Mouse (Mus musculus) macrophage (primary cell): ENCODE data around the gene Zfpm1. TPM values are rescaled to one million over a fixed set of nuclear protein-coding genes. Genes with fewer than 3 reads are reported as not detected.
A peak's percentile ranks its signal among the peaks of the same experiment; 100 is the strongest.

Experiments used
- H3K27ac ChIP-seq: fragments of 350-480 bp; formaldehyde crosslinking; 2 replicates; pipeline ENCODE4 v1.9.0; 2021
- H3K36me3 ChIP-seq: fragments of 350-480 bp; formaldehyde crosslinking; 2 replicates; pipeline ENCODE4 v1.9.0; 2021; ENCODE audit errors: inconsistent target
- H3K4me3 ChIP-seq: fragments of 350-480 bp; formaldehyde crosslinking; 2 replicates; pipeline ENCODE4 v1.9.0; 2021; ENCODE audit errors: inconsistent target
- H3K79me2 ChIP-seq: fragments of 350-480 bp; formaldehyde crosslinking; 2 replicates; pipeline ENCODE4 v1.9.0; 2021; ENCODE audit errors: inconsistent target
- WGBS: methylation state at CpG from one replicate; pipeline ENCODE4 v1.1.7; 2026; ENCODE audit warnings: inconsistent platforms; ENCODE audit not compliant: missing documents; 5-methylcytosine and 5-hydroxymethylcytosine counted together
- polyA plus RNA-seq: library from polyadenylated mRNA; stranded (reverse); fragments of 250-400 nt; gene quantifications from 3 replicates; pipeline ENCODE4 v1.2.4, GENCODE M21; 2018; ENCODE audit warnings: inconsistent platforms

Gene Zfpm1
- polyA plus RNA-seq, 1 experiment from 2014 or later, result 2.3 TPM

DNA sequence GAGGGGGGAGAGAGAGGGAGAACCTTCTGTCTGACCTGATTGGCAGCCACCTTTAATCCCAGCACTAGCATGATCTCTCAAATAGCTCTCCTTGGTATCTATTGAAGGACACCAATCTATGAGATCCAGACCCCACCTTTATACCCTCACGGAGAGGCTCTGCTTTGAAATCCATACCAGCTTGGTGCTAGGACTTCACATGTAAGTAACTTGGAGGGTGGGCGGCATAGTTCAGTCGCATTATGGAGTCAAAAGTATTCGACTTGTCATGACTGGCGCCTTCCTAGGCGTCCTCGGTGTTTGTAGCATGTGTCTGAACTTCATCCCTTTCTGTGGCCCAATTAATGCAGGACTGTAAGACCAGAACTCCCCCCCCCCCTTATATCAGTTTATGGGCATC, 93.4 kb downstream of the Zfpm1 start:
- no peak overlapping the region for H3K4me3 ChIP-seq
- 95% methylated on average over 7 of the region's 7 CpGs for WGBS
- H3K36me3 ChIP-seq, result peaks cover 10% of the 10 kb centered on the region
- peaks cover 34% of the 10 kb centered on the region for H3K79me2 ChIP-seq
- H3K27ac ChIP-seq, result no peak overlapping the region

DNA sequence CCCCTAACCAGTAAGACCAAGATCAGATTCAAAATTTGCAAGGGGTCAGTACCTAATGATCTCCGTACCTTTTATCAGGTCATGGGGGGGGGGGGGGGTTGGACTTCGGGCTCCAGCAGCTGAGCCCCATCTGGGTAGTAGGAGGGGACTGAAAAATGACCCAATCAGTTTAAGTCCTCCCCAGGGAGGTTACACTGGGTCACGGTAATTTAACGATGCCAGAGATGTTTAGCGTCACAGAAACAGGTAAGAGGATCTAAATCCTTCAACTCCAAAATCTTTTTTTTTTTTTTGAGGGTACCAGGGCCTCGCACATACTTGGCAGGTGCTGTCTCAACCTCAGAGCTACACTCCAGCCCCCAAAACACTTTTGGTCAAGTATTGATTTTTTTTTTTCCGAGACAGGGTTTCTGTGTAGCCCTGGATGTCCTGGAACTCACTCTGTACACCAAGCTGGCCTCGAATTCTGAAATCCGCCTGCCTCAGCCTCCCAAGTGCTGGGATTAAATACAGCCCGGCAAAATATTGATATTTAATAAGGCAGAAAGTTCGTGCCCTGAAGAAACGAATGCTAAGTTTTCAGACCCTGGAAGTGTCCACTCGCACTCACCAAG, 93.9 kb downstream of the Zfpm1 start:
- peak overlapping the region; percentile 56 for H3K4me3 ChIP-seq
- 29% methylated on average over 13 of the region's 13 CpGs for WGBS
- peak overlapping the region; percentile 67 for H3K27ac ChIP-seq
- peaks cover 39% of the 10 kb centered on the region for H3K79me2 ChIP-seq
- H3K36me3 ChIP-seq, result peaks cover 12% of the 10 kb centered on the region

DNA sequence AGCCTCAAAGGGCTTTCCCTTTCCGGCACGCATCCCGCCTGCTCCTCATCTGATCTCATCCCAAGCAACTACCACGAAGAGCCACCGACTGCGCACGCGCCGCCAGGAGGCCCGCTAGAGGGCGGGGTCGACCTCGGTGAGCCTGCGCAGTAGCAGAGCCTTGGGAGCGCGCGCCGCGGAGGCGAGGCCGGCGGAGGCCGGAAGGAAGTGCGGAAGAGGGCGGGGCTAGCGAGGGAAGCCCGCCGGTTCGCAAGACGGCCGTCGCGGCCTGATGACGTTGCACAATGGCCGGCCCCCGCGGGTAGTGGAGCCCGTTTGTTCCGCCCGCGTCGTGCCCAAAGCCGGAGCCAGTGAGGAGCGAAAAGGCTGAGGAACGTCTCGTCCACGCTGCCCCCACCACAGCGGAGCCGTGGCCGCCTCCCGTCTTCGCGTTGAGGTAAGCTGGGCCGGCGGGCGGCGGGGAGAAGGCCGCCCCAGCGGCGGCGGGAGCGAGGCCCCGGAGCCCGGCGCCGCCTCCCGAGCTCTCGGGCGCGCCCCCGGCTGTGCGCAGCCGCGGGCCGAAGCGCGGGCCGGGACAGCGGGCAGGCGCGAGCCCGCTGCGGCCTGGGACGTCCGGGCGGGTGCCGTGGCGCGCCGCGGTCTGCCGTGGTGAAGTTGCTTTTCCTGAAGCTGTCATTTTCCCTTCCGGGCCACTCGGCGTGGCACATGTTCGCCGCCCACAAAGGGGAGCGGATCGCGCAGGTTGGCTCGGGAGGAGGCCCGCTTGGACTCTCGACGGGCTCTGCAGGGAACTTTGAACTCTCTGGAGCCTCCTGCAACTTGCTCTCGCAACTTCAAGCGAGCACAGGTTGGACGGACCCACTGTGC, 94.7 kb downstream of the Zfpm1 start, which contains the start of gene Zc3h18:
Zc3h18 (plus strand) TSS at position 245 of the 867 bp plus-strand sequence.
- Histone ChIP-seq H3K79me2 (peaks cover 47% of the 10 kb centered on the region), H3K27ac (peak within 1 kb of the TSS; percentile 67), H3K4me3 (peak within 1 kb of the TSS; percentile 82), H3K36me3 (peaks cover 12% of the 10 kb centered on the region)
- under 1% methylated on average over 100 of the region's 107 CpGs for WGBS

DNA sequence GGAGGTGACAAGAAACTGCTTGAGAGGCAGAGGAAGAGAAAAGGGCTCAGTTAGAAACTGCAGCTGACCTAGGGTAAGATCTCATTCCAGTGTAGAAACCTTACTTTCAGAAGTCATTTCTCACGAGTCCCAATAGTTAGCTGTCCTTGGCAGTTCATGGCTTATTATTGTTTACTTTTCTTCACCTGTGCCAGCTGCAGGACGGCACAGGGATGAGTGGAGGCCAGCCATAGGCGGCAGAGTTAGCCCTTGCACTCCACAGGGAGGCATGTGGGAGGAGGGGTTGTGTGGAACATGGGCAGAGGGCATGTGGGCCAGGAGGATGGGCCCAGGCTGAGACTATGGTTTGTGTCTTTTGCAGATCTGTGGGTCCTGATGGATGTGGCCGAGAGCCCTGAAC, 101.1 kb downstream of the Zfpm1 start:
- H3K79me2 ChIP-seq, result peaks cover 86% of the 10 kb centered on the region
- no peak overlapping the region for H3K4me3 ChIP-seq
- 91% methylated on average over 4 of the region's 4 CpGs for whole genome bisulfite sequencing
- H3K27ac ChIP-seq, result no peak overlapping the region
- H3K36me3 ChIP-seq, result peaks cover 62% of the 10 kb centered on the region

Other genes starting within 250 kb of the Zfpm1 start
- gene Trhr2, start 78.6 kb downstream of the Zfpm1 start, polyA plus RNA-seq, result not detected in 3 replicates
- gene Zc3h18, start 94.5 kb downstream of the Zfpm1 start, polyA plus RNA-seq, result 28.5 to 44.3 TPM (median 38.9 TPM) in 3 replicates
- gene Il17c, start 139.9 kb downstream of the Zfpm1 start, polyA plus RNA-seq, result not detected in 3 replicates
- gene Cyba, start 150.8 kb downstream of the Zfpm1 start, polyA plus RNA-seq, result 942 to 2,075 TPM (median 1,538 TPM) in 3 replicates
- gene Mvd, start 161.3 kb downstream of the Zfpm1 start, polyA plus RNA-seq, result 10.1 to 40.6 TPM (median 23.8 TPM) in 3 replicates
- not detected in 3 replicates for gene Snai3, start 178.6 kb downstream of the Zfpm1 start, polyA plus RNA-seq
- 36.6 to 108 TPM (median 59.1 TPM) in 3 replicates for gene Rnf166, start 193.9 kb downstream of the Zfpm1 start, polyA plus RNA-seq
- gene Ctu2, start 194.0 kb downstream of the Zfpm1 start, polyA plus RNA-seq, result 7.5 to 12.0 TPM (median 7.9 TPM) in 3 replicates